Mouse (Mus musculus) limb, embryonic 15.5 days (tissue): Measurements from ENCODE around the gene Fscn1. TPM values are rescaled to one million over a fixed set of nuclear protein-coding genes. Genes with fewer than 3 reads are reported as not detected.

Experiments used
- polyA plus RNA-seq: library from polyadenylated mRNA; unstranded; fragments of >200 nt; fragmentation: Nextera tagmentation; extraction: Ambion mirVana; gene quantifications from 2 replicates; pipeline ENCODE4 v1.2.1, GENCODE M21; 2015

Gene Fscn1
- polyA plus RNA-seq, 1 experiment from 2014 or later: 308 TPM

Other genes starting within 250 kb of the Fscn1 start
- 25.1 and 32.0 TPM in 2 replicates for gene Tnrc18, start 142.7 kb upstream of the Fscn1 start, polyA plus RNA-seq
- gene Fbxl18, start 64.9 kb upstream of the Fscn1 start, polyA plus RNA-seq: 12.5 and 12.6 TPM in 2 replicates
- gene Actb, start 53.6 kb upstream of the Fscn1 start, polyA plus RNA-seq: 13,307 and 13,671 TPM in 2 replicates
- 40.4 and 41.8 TPM in 2 replicates for gene Rnf216, start 152.7 kb downstream of the Fscn1 start, polyA plus RNA-seq
- not detected in 2 replicates for gene Olfr718-ps1, start 187.2 kb downstream of the Fscn1 start, polyA plus RNA-seq
- gene Rbak, start 220.4 kb downstream of the Fscn1 start, polyA plus RNA-seq: 13.4 and 14.8 TPM in 2 replicates
- not detected in 2 replicates for gene Spdye4b, start 220.7 kb downstream of the Fscn1 start, polyA plus RNA-seq